Mouse (Mus musculus) frontal cortex, postnatal 36 days (tissue): Measurements from ENCODE around the gene Clpx.
A peak's percentile ranks its signal among the peaks of the same experiment; 100 is the strongest.
"Not testable (repeated sequence)": the region's sequence is repeated elsewhere in the genome, so short reads cannot be mapped to it uniquely, and the experiment has no call there.

Source experiments
- DNase-seq, 2 experiments: peaks; one replicate each; pipeline ENCODE4 v3.0.0; 2022; ENCODE audit warnings: low spot score in 2 of 2

The Clpx gene

DNA sequence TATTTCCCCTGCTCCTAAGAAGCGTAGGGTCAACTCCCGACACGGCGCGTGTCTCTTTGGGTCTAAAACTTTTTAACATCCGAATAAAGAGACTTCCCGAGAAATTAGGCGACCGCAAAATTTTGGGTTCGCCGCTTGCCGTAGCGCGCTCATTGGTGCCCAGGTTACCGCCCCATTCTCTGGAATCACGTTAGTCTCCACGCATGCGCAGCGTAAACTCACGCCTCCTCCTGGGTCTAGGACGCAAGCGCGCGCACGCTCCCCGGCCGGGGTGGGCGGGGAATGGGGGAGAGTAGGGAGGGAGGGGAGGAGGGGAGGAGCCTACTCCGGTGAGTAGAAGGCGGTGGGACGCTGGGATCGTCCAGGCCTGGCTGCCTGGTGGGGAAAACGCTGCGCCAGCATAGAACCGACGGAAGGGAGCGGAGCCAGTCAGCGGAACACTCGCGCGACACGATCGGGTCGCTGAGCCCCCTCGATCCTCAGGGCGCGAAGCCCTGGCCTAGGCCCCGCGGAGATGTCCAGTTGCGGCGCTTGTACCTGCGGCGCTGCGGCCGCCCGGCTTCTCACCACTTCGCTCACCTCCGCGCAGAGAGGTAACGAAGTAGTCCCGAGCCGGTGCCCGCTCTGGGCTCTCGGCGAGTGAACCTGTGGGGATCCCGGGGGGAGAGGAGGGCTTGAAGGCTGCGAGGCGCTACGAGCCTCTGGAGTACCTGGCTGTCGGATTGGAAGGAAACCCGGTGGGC is at the start of gene Clpx:
Gene Clpx (plus strand): TSS at position 288 of the 743 bp plus-strand sequence.
- peak; percentile 96 to 97 for DNase-seq

DNA sequence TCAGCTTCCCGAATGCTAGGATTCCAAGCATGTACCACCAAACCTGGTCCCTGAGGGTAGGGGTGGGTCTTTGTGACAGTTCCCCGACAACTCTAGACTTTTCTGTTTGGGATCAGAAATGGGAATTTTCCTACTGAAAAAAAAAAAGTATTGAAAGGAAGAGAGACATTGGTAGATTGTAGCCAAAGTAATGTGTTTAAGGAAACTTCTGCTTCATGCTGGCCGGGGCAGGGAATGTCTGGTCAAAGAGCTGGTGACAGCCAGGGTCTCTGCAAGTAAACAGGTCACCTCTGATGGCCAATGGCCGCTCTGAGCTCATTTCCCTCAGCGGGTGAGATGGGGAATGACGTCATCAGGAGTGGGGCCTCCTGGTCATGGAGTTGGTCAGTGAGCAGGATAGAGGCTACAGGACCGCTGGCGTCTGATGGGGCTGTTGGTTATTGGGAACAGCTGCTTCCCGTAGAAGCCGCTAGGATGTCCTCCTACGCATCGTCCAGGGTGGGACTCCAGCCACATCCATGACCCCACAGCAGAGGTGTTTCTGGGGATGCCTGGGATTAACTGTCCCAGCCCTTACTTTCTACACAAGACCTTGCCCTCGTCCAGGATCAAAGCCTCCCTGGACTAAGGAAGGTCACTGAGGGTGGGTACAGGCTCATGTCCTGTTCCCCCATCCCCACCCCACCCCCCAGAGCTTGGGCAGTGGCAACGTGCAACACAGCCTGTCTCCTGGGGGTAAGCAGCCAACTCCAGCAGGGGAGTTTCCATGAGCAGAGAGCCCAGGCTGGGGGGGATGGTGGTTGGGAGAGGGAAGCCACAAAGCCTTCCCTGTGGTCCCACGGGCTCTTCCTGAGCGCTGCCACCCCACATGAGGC is 46.3 kb upstream of the Clpx start:
- no peak for DNase-seq

DNA sequence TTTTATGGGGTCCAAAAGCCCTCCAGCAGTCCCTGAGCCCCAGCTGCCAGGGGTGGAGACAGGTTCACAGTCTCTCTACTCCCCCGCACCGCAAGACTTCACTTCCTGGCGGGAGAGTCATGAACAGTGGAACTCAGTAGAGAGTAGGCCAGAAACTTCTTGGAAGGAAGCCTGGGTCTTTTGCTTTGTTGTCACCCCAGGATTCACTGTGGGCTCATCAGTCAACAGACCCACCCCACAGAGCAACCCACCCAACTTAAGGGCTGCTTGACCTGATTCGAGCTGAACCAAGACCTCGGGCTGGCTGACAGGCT is 45.7 kb upstream of the Clpx start:
- no peak for DNase-seq

DNA sequence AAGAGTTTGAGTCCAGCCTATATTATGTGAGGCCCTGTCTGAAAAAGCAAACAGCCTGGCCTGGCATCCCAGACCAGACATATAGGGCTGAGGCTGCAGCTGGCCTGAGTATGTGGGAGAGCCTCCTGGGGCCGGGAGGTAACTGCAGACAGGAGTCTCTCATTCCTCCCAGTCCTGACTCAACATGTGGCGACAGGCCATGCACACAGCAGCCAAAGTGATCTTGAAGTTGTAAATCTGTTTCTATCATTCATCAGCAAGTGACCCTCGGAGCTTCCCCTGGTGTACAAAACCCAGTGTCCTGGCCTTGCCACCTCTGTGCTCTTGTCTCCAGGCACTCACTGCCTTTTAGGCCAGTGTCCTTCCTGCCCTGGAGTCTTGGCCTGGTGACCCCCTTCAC is 42.0 kb upstream of the Clpx start:
- DNase-seq = no peak

DNA sequence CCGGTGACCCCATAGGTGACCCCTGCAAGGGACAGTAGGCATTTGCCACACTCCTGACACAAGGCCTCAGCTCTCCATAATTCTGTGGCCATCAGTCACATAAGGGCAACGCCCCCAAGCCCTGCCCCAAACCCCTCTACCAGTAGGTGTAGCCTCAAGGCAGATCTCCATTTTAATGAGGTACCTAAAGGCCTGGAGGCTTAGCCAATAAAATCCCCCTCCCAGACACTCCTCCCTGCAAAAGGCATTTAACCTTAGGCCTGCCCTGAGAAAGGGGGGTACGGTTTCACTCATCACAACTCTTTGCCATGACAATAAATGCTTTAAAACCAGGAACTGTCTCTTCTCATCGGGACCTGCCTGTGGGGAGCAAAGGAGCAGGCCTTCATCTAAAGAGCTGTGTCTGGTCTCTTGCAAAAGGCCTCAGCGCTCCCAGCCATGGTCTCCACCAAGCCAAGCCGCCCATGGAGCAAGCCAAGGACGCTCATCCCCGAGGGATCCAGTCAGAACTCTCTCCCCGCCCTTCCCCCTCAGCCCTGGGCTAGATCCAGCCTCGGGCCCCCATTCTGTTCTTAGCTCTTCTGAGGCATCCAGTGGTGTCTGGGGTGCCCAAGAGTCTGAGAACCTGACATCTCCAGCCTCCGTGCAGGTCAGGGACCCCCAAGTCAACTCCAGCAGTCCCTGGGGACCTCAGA is 38.0 kb upstream of the Clpx start:
- DNase-seq = no peak

DNA sequence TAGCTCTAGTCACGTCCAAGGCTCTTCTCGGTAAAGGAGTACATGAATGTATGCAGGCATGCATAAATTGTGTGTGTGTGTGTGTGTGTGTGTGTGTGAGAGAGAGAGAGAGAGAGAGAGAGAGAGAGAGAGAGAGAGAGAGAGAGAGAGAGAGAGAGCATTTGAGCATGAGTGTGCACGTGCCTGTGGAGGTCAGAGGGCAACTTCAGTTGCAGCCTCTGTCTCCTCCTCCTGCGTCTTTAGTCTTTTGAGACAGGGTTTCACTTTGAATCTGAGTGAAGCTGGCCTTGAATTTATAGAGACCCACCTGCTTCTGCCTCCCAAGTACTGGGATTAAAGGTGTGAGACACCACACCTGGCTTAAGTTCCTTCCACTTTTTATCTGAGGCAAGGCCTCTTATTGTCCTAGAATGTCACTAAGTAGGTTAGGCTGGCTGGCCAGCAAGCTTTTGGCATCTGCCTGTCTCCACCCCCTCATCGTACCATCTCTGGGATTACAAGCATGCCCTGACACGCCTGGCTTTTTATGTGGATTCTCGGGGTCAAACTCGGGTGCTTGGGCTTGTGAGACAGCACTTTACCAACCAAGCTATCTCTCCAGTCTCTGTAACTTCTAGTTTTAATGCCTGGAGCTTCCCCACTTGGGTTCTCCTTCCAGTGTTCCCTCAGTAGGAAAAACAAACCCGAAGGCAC is 36.7 kb upstream of the Clpx start:
- DNase-seq = no peak

DNA sequence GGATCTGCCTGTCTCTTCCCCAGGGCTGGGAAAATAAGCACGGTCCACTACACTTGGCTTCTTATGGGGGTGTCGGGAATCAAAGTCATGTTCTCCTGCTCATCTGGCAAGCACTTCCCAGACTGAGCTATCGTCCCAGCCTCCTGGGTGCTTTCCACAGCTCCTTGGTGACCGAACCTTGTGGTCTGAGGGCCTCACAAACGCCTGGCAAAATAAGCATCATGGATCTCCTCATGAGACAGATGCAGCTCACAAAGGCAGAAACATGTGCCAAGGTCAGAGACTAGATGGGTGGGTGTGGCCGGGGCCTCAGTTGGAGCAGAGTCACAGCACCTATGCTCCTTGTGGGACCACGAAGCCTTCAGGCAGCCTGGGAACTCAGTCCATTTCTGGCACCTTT is 34.7 kb upstream of the Clpx start:
- DNase-seq = no peak

DNA sequence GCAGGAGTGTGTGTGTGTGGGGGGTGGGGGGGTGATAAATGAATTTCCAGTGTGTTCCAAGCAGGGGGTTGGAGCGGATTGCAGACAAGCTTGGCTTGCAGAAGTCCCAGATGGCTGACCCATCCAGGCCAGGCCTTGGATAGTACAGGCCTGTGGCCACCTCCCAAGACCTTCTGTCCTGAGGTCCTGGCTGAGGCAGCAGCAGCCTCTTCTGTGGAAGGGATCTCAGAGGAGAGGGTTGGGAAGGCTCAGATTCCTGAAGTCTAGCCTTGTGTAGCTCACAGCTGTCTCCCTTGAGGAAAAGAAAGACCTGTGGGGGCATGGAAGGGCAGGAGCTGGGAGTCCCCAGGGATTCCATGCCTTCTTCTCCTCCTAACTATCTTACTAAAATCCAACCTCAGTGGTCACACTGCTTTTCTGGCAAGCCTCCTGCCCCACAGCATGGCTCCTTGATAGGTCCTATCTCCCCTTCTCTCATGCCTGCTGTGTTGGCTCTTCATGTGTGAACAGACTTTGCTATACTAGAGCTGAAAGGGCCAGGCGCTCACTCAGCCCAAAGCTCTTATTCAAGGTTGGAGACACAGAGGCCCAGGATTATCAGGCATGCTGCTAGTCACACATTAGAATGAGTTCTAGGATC is 32.3 kb upstream of the Clpx start:
- no peak for DNase-seq

DNA sequence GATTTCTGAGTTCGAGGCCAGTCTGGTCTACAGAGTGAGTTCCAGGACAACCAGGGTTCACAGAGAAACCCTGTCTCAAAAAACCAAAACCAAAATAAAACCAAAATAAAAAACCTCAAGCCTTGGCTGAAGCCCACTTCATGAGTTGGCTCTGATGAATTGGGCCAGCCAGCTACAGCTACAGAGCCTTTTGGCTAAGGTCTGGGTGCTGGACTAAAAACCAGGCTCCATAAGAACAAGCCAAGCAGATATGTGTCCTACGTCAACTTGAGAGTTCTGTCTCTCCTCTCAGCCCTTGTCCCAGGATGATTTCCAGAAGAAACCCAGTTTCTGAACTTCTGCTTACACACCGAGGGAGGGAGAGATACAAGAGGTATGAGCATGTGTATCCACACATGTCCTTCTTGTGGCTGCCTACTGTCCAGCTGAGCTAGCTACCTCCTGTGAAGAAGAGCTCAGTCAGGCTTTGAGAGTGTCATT is 31.4 kb upstream of the Clpx start:
- DNase-seq = no peak

DNA sequence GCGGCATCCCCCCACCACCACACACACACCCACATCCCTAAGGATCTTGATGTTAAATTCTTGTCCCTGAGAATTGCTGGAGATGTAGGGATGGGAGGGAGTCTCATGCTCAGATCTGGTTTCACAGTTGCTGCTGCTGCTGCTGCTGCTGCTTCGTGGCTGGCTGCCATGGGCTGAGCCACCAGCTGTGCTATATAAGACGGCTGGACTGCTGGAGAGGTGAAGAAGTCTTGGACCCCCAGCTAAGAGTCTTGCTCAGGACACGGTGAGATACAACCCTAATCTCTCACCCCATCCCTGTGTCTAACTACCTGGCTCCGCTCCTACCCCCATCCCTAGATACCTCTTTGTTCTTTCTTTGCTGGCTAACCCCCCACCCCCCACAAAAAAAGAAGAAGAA is 29.1 kb upstream of the Clpx start, which contains the start of gene Cilp:
Gene Cilp (plus strand): TSS at position 222 of the 400 bp plus-strand sequence.
- no peak for DNase-seq

DNA sequence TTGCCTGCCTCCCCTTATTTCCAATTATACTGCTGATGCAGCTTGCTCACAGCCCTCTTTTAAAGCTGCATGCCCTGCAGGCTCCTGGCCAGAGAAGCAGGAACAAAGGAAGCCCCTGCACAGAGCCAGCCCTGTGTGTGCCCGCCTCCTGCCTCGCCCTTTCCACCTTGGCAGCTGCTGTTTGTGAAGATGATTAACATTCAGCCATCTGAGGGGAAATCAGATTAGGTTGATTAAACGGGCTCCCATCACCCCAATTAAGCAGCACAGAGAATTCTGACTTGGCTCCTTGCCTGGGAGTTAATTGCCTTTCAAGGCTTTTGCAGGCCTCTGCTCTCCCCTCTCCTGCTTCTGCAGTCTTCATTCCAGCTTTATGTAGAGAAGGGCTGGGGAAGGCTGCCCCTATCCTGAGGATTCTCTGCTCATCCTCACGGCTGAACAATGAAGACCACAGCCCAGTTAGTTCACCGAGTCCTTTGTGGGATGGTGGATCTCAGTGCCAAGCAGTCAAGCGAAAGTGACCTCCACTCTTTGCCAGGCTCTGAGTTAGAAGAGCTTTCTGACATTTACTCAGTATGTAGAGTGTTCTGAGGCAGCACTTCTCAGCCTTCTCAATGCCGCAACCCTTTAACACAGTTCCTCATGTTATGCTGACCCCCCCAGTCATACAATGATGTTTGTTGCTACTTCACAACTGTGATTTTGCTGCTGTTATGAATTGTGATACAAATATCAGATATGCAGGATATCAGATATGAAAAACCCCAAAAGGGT is 26.1 kb upstream of the Clpx start:
- peak; percentile 10 to 46 for DNase-seq

DNA sequence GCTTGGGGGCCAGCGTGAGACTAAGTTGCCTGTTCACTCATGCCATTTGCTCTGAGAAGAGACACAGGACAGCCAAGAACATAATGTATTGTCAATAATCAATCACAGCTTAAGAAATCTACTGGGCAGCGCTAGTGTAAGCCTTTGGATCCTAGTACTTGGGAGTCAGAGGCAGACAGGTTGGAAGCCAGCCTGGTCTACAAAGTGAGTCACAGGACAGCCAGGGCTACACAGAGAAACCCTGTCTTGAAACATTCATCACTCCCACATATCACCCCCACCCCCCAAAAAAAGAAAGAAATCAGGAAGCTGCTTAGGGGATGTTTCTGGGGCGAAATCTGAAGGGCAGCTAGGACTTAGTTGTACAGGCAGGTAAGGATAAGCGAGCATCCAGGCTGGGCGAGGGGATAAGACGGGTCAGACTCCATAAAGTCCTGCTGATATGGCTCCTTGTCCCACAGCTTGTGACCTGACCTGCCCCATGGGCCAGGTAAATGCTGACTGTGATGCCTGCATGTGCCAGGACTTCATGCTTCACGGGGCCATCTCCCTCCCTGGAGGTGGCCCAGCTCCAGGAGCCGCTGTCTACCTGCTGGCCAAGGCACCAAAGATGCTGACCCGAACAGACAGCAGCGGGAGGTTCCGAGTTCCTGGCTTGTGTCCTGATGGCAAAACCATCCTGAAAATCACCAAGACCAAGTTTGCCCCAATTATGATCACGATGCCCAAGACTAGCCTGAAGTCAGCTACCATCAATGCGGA is 20.8 kb upstream of the Clpx start:
- no peak for DNase-seq

DNA sequence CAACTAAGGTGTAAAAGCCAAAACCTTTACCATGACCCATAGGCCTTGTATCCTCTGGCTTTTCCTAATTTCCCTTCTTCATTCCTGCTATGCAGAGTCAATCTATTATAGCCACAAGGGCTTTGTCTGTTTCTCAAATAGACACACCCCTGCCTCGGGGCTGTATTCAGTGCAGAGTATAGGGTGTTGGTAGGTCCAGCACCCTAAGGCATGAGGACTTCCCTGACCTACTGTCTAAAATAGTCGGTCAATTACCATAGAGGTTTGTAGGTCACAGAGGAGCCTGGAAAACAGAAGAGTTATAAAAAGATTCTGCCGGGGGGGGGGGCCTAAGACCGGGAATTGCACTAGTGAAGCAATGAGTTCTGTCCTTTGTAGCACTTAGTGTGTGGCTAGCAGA is 20.2 kb upstream of the Clpx start:
- no peak for DNase-seq

DNA sequence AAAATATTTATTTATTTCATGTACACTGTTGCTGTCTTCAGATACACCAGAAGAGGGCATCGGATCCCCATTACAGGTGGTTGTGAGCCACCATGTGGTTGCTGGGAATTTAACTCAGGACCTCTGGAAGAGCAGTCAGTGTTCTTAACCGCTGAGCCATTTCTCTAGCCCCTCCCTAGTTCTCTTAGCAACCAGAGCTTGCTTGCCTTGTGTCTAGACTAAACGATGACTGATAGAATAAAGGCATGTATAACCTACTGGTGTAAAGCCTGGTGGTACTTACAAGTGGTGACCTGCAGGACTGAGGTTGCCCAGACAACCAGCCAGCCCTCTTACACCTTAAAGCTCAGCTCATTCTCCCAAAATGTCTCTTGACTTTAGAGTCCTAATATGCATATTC is 19.2 kb upstream of the Clpx start:
- not testable (repeated sequence) for DNase-seq

DNA sequence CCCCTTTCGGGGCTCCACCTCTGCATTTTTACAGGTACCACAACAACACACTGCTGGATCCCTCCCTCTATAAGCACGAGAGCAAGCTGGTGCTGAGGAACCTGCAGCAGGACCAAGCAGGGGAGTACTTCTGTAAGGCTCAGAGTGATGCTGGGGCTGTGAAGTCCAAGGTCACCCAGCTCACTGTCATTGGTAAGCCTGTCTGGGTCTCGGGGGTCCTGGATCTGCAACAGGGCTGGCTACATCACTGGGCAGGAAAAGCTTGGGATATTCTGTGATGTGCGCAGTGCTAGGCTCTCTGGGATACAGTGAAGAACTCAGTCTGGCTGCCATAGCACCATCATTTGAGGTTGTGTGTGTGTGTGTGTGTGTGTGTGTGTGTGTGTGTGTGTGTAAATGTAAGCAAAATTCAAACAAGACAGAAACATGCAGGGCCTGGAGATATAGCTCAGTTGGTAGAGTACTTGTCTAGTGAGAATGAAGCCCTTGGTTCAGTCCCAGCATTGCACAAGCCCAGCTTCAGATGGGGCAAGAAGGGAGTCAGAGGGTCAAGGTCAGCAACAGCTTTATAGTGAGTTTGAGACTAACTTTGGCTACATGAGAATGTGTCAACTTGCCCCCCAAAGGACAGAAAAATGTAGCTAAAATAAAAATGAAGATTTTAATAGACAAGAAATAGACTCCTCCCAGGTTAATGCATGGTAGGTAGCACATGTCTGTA is 18.1 kb upstream of the Clpx start:
- no peak for DNase-seq

DNA sequence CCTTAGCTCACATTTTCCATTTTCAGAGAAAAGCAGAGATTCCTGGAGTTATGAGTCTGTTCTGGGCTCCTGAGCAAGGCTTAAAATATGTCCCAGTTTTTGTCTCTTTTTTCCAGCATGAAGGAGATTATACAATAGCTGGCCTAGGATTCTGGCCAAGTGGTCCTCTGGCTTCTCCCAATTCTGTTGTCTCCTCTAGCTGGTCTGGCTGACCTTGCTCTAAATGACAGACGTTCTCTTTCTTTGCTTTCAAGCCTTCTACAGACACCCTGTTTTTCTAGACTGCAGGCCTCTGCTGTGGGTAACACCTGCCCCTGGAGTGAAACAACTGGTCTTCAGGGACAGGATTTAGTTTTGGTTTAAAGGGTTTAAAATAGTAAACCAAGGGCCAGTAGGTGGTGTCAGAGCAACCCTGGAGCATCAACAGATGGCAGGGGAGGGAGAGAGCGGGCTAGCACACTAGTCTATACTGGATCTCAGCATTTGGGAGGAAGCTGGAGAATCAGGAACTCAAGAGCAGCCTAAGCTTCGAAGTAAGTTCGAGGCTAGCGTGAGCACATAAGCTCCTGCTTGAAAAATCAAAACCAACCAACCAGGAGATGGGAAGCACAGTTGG is 12.4 kb upstream of the Clpx start:
- DNase-seq = peak; percentile 8 to 38

DNA sequence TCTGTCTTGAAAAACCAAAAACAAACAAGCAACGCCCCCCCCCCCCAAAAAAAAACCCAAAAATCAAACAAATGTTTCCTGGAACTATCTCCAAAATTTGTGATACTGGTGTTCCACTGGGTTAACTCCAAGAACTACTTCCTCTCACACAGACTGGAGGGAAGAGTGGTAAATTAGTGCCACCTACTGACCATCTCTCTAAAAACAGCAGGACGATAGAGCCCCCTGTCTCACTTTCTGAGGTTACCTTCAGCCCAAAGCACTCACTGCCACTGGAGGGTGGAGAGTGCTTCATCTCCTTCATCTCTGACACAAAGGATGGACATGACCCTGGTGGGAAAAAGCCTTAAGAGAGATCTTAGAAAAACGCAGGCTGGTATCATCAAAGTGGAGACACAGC is 10.8 kb upstream of the Clpx start:
- peak; percentile 11 to 44 for DNase-seq

DNA sequence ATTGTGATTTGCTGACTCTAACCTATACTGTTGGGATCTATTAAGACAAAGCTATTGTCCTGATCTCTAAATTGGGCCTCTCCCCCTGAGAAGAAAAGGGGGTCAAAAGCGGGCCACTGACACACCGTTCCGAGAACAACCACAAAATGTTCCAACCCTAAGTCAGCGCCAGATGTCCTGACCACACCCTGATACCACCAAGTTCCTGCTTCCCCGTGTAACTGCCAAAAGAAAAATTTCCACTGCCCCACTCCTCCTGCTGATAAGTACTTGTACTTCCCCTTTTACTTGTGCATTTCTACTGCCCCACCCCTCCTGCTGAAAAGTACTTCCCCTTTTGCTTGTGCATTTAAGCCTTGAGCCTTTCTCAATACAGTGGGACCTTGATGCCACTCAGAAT is 5.8 kb upstream of the Clpx start:
- DNase-seq = not testable (repeated sequence)

DNA sequence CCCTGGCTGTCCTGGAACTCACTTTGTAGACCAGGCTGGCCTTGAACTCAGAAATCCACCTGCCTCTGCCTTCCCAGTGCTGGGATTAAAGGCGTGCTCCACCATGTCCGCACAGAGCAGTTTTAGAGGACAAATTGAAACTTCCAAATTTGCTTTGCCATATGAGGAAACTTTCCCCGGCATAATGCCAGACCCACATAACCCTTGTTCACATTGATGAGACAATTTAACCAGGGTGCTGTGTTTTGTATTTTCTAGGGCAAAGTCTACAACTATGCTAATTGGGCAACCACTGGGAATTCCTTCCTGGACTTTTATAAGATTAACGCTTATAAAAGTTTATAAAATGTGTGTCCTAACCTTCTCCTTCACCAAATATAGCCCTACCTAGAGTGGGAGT is 4.1 kb upstream of the Clpx start:
- DNase-seq = no peak
